Mouse (Mus musculus) adrenal gland, postnatal 4 days (tissue): Measurements from ENCODE around the gene Zfp365. TPM values are rescaled to one million over a fixed set of nuclear protein-coding genes. Genes with fewer than 3 reads are reported as not detected.

ENCODE experiments used
- DNase-seq, 2 experiments: peaks; one replicate each; pipeline ENCODE4 v3.0.0; 2021 to 2022; ENCODE audit warnings: low spot score in 2 of 2, mixed read lengths in 2 of 2
- total RNA-seq, 2 experiments: library from RNA; stranded (reverse); gene quantifications; 2 replicates each; pipeline ENCODE4 v1.2.3; 2021

Zfp365 gene
- total RNA-seq, 2 experiments from 2014 or later: 3.5 to 4.8 TPM

- no peak for DNase-seq
Measured at GRCm38 (mm10) chr10:67852411-67852810, 60.1 kb downstream of the Zfp365 start.

GRCm38 (mm10) chr10:67851079-67851478 is 61.4 kb downstream of the Zfp365 start:
- DNase-seq: no peak

GRCm38 (mm10) chr10:67846016-67846650 is 66.3 kb downstream of the Zfp365 start:
- DNase-seq: no peak

- no peak for DNase-seq
Measured at GRCm38 (mm10) chr10:67841596-67841995, 70.9 kb downstream of the Zfp365 start.

- no peak for DNase-seq
Measured at GRCm38 (mm10) chr10:67840735-67841134, 71.7 kb downstream of the Zfp365 start.

GRCm38 (mm10) chr10:67839156-67839555 is 73.3 kb downstream of the Zfp365 start:
- DNase-seq: no peak

GRCm38 (mm10) chr10:67836426-67836825 is 76.0 kb downstream of the Zfp365 start:
- DNase-seq: no peak

Other genes starting within 250 kb of the Zfp365 start
- 1 to 10 TPM; 2.0 to 2.6 TPM for gene Rtkn2, start 66.9 kb upstream of the Zfp365 start, total RNA-seq